Mouse (Mus musculus) intestine, postnatal 0 days (tissue): ENCODE measurements around the gene Csk. TPM values are rescaled to one million over a fixed set of nuclear protein-coding genes. Genes with fewer than 3 reads are reported as not detected.

Source experiments
- ATAC-seq: fragments of 200-750 bp; cut with Nextera tagmentation; 2 replicates; pipeline ENCODE4 v1.8.0; 2017; ENCODE audit warnings: mild to moderate bottlenecking, moderate TSS enrichment, moderate library complexity
- H3K27ac ChIP-seq: fragments of 300-500 bp; sonication (generic); 2 replicates; pipeline ENCODE4 v1.5.1; 2014; ENCODE audit warnings: mild to moderate bottlenecking, low read depth, low read length, moderate library complexity
- H3K27me3 ChIP-seq: fragments of 300-500 bp; sonication (generic); replicated peaks from 2 replicates; pipeline ENCODE4 v1.6.1; 2014; ENCODE audit warnings: low read length, mixed read lengths; ENCODE audit not compliant: control insufficient read depth, insufficient read depth
- H3K36me3 ChIP-seq: fragments of 300-500 bp; sonication (generic); 2 replicates; pipeline ENCODE4 v1.6.1; 2014; ENCODE audit warnings: mild to moderate bottlenecking, moderate library complexity; ENCODE audit not compliant: control insufficient read depth, insufficient read depth
- H3K4me1 ChIP-seq: fragments of 300-500 bp; sonication (generic); replicated peaks from 2 replicates; pipeline ENCODE4 v1.6.1; 2014; ENCODE audit warnings: antibody characterized with exemption, low read length, mixed read lengths; ENCODE audit not compliant: control insufficient read depth, insufficient read depth
- H3K4me2 ChIP-seq: fragments of 300-500 bp; sonication (generic); replicated peaks from 2 replicates; pipeline ENCODE4 v1.6.1; 2014; ENCODE audit warnings: low read depth, mild to moderate bottlenecking, moderate library complexity
- H3K4me3 ChIP-seq: fragments of 300-500 bp; sonication (generic); 2 replicates; pipeline ENCODE4 v1.5.1; 2014; ENCODE audit warnings: low read depth, low read length
- H3K9ac ChIP-seq: fragments of 300-500 bp; sonication (generic); 2 replicates; pipeline ENCODE4 v1.6.1; 2014; ENCODE audit warnings: mild to moderate bottlenecking, low read depth, low read length
- H3K9me3 ChIP-seq: fragments of 300-500 bp; sonication (generic); 2 replicates; pipeline ENCODE4 v1.6.1; 2016; ENCODE audit warnings: mixed run types; ENCODE audit not compliant: control insufficient read depth
- CTCF ChIP-seq: sonication (generic); IDR thresholded peaks from 2 replicates; pipeline ENCODE4 v1.5.1; 2016; ENCODE audit warnings: low read depth, mild to moderate bottlenecking, control low read depth, antibody characterized with exemption, moderate library complexity
- WGBS: fragments of 180-500 bp; shearing (Covaris S2); extraction: QIAGEN DNeasy Blood & Tissue Kit; methylation state at CpG from one replicate; pipeline ENCODE4 v1.1.7; 2014; 5-methylcytosine and 5-hydroxymethylcytosine counted together
- polyA plus RNA-seq: library from polyadenylated mRNA; unstranded; fragments of >200 nt; fragmentation: Nextera tagmentation; extraction: Ambion mirVana; gene quantifications from 2 replicates; pipeline ENCODE4 v1.2.1, GENCODE M21; 2015

Csk gene
- polyA plus RNA-seq, 1 experiment from 2014 or later: 18.7 TPM

- H3K4me2 ChIP-seq: peak overlapping the region; percentile 63
- H3K9me3 ChIP-seq: no peaks in the 10 kb centered on the region
- no peaks in the 10 kb centered on the region for H3K27me3 ChIP-seq
- H3K36me3 ChIP-seq: peaks cover 5% of the 10 kb centered on the region; the same call in 1 of the 2 replicates
- H3K4me1 ChIP-seq: peaks cover 39% of the 10 kb centered on the region
- 0 out of 2 replicates have a peak, but pooled peaks have one; percentile 10 for ATAC-seq
- H3K27ac ChIP-seq: peak overlapping the region; percentile 68
- no peak overlapping the region for H3K4me3 ChIP-seq
- TF ChIP-seq CTCF: no peak
- H3K9ac ChIP-seq: no peak overlapping the region; the same call in 1 of the 2 replicates
- 11% methylated on average over 6 of the region's 6 CpGs for WGBS
These were observed 15.6 kb downstream of the Csk start for GRCm38 (mm10) chr9:57637741-57638322.

GRCm38 (mm10) chr9:57637272-57637671, 16.2 kb downstream of the Csk start:
- peak overlapping the region; percentile 13; the same call in 1 of the 2 replicates for H3K4me2 ChIP-seq
- H3K4me3 ChIP-seq: no peak overlapping the region
- H3K27ac ChIP-seq: peak overlapping the region; percentile 68
- WGBS: 43% methylated on average over 3 of the region's 3 CpGs
- H3K27me3 ChIP-seq: no peaks in the 10 kb centered on the region
- H3K36me3 ChIP-seq: peaks cover 5% of the 10 kb centered on the region; the same call in 1 of the 2 replicates
- peaks cover 35% of the 10 kb centered on the region for H3K4me1 ChIP-seq
- H3K9me3 ChIP-seq: no peaks in the 10 kb centered on the region
- no peak overlapping the region for H3K9ac ChIP-seq
- ATAC-seq: no peak
- TF ChIP-seq CTCF: no peak

GRCm38 (mm10) chr9:57633481-57634024, 19.9 kb downstream of the Csk start:
- no peaks in the 10 kb centered on the region for H3K27me3 ChIP-seq
- H3K36me3 ChIP-seq: peaks cover 35% of the 10 kb centered on the region
- no peak overlapping the region for H3K4me2 ChIP-seq
- no peak overlapping the region for H3K4me3 ChIP-seq
- no peak overlapping the region for H3K27ac ChIP-seq
- H3K4me1 ChIP-seq: peaks cover 15% of the 10 kb centered on the region
- 33% methylated on average over 4 of the region's 4 CpGs for WGBS
- TF ChIP-seq CTCF: peak; percentile 57
- no peak overlapping the region for H3K9ac ChIP-seq
- no peak for ATAC-seq
- no peaks in the 10 kb centered on the region for H3K9me3 ChIP-seq

GRCm38 (mm10) chr9:57629118-57629874, 24.1 kb downstream of the Csk start:
- Histone ChIP-seq H3K9me3 (no peaks in the 10 kb centered on the region), H3K4me2 (no peak overlapping the region), H3K27me3 (no peaks in the 10 kb centered on the region), H3K9ac (no peak overlapping the region), H3K4me3 (no peak overlapping the region), H3K27ac (no peak overlapping the region), H3K4me1 (no peaks in the 10 kb centered on the region; the same call in 1 of the 2 replicates), H3K36me3 (peaks cover 76% of the 10 kb centered on the region)
- 45% methylated on average over 14 of the region's 14 CpGs for WGBS
- peak; percentile 99 for TF ChIP-seq CTCF
- ATAC-seq: peak; percentile 57

- Histone ChIP-seq H3K9ac (no peak overlapping the region), H3K27ac (no peak overlapping the region; the same call in 1 of the 2 replicates), H3K36me3 (peaks cover 76% of the 10 kb centered on the region), H3K4me1 (no peaks in the 10 kb centered on the region), H3K4me2 (no peak overlapping the region), H3K27me3 (no peaks in the 10 kb centered on the region), H3K9me3 (no peaks in the 10 kb centered on the region), H3K4me3 (no peak overlapping the region)
- WGBS: 92% methylated on average over 12 of the region's 12 CpGs
- no peak for TF ChIP-seq CTCF
- ATAC-seq: peak; percentile 5; the same call in 1 of the 2 replicates
These were observed 24.7 kb downstream of the Csk start for GRCm38 (mm10) chr9:57628717-57629116.

- H3K27ac ChIP-seq: no peak overlapping the region
- no peak for ATAC-seq
- no peak overlapping the region for H3K4me2 ChIP-seq
- TF ChIP-seq CTCF: no peak
- H3K9ac ChIP-seq: no peak overlapping the region
- no peak overlapping the region for H3K4me3 ChIP-seq
- no peaks in the 10 kb centered on the region for H3K4me1 ChIP-seq
- peaks cover 76% of the 10 kb centered on the region for H3K36me3 ChIP-seq
- 93% methylated on average over 11 of the region's 11 CpGs for WGBS
- H3K9me3 ChIP-seq: no peaks in the 10 kb centered on the region
- H3K27me3 ChIP-seq: no peaks in the 10 kb centered on the region
These were observed 25.5 kb downstream of the Csk start for GRCm38 (mm10) chr9:57627892-57628291.
